Mouse (Mus musculus) heart, embryonic 12.5 days (tissue): ENCODE measurements around the gene Trim58. TPM values are rescaled to one million over a fixed set of nuclear protein-coding genes. Genes with fewer than 3 reads are reported as not detected.

Source experiments
- ATAC-seq: fragments of 200-750 bp; cut with Nextera tagmentation; 2 replicates; pipeline ENCODE4 v1.8.0; 2017; ENCODE audit warnings: moderate TSS enrichment, moderate library complexity; ENCODE audit not compliant: insufficient number of reproducible peaks, low FRiP score
- H3K27ac ChIP-seq: fragments of 300-500 bp; sonication (generic); 2 replicates; pipeline ENCODE4 v1.5.1; 2016; ENCODE audit warnings: mild to moderate bottlenecking, moderate library complexity; ENCODE audit not compliant: poor library complexity, severe bottlenecking
- H3K27me3 ChIP-seq: fragments of 300-500 bp; sonication (generic); replicated peaks from 2 replicates; pipeline ENCODE4 v1.6.1; 2016; ENCODE audit warnings: mild to moderate bottlenecking, moderate library complexity
- H3K36me3 ChIP-seq: fragments of 300-500 bp; sonication (generic); 2 replicates; pipeline ENCODE4 v1.6.1; 2016; ENCODE audit warnings: mild to moderate bottlenecking, moderate library complexity
- H3K4me1 ChIP-seq: fragments of 300-500 bp; sonication (generic); replicated peaks from 2 replicates; pipeline ENCODE4 v1.6.1; 2016; ENCODE audit warnings: mild to moderate bottlenecking
- H3K4me2 ChIP-seq: fragments of 300-500 bp; sonication (generic); 2 replicates; pipeline ENCODE4 v1.6.1; 2016; ENCODE audit warnings: mild to moderate bottlenecking, moderate library complexity
- H3K4me3 ChIP-seq: fragments of 300-500 bp; sonication (generic); 2 replicates; pipeline ENCODE4 v1.5.1; 2016; ENCODE audit warnings: mild to moderate bottlenecking
- H3K9ac ChIP-seq: fragments of 300-500 bp; sonication (generic); 2 replicates; pipeline ENCODE4 v1.6.1; 2016; ENCODE audit warnings: mild to moderate bottlenecking, moderate library complexity
- H3K9me3 ChIP-seq: fragments of 300-500 bp; sonication (generic); replicated peaks from 2 replicates; pipeline ENCODE4 v1.6.1; 2016; ENCODE audit warnings: mild to moderate bottlenecking, moderate library complexity
- WGBS: fragments of 180-500 bp; shearing (Covaris S2); methylation state at CpG from one replicate; pipeline ENCODE4 v1.1.7; 2016; 5-methylcytosine and 5-hydroxymethylcytosine counted together
- polyA plus RNA-seq: library from polyadenylated mRNA; unstranded; fragments of >200 nt; fragmentation: Nextera tagmentation; extraction: Ambion mirVana; gene quantifications from 2 replicates; pipeline ENCODE4 v1.2.1, GENCODE M21; 2016

Trim58 gene
- 1.5 and 2.0 TPM in 2 replicates for polyA plus RNA-seq

- Histone ChIP-seq H3K9ac (peak within 1 kb of the TSS; percentile 59), H3K4me3 (peak within 1 kb of the TSS; percentile 47), H3K36me3 (no peaks in the 10 kb centered on the region), H3K4me1 (peaks cover 8% of the 10 kb centered on the region), H3K27ac (peak within 1 kb of the TSS; percentile 56), H3K27me3 (peaks cover 41% of the 10 kb centered on the region), H3K9me3 (no peaks in the 10 kb centered on the region), H3K4me2 (peak within 1 kb of the TSS; percentile 71)
- WGBS, result 3% methylated on average over 34 of the region's 34 CpGs
- peak; percentile 35 for ATAC-seq
Measured at GRCm38 (mm10) chr11:58640272-58640867, at the start of gene Trim58. TSS of gene Trim58 (plus strand) at chr11:58640465.

- H3K4me3 ChIP-seq, result no peak within 1 kb of the TSS
- H3K36me3 ChIP-seq, result no peaks in the 10 kb centered on the region
- 74% methylated on average over 6 of the region's 6 CpGs for WGBS
- no peaks in the 10 kb centered on the region for H3K27me3 ChIP-seq
- H3K27ac ChIP-seq, result no peak within 1 kb of the TSS
- H3K4me1 ChIP-seq, result no peaks in the 10 kb centered on the region
- H3K4me2 ChIP-seq, result no peak within 1 kb of the TSS
- ATAC-seq, result no peak
- H3K9me3 ChIP-seq, result no peaks in the 10 kb centered on the region
- no peak within 1 kb of the TSS for H3K9ac ChIP-seq
Measured at GRCm38 (mm10) chr11:58594814-58595213, 45.5 kb upstream of the Trim58 start, which contains the start of gene Olfr324. TSS of gene Olfr324 (plus strand) at chr11:58595114.

GRCm38 (mm10) chr11:58597837-58598236 lies 42.4 kb upstream of the Trim58 start:
- no peak overlapping the region for H3K27ac ChIP-seq
- H3K4me2 ChIP-seq, result no peak overlapping the region
- no peaks in the 10 kb centered on the region for H3K36me3 ChIP-seq
- WGBS, result 79% methylated on average over 13 of the region's 13 CpGs
- no peak overlapping the region for H3K4me3 ChIP-seq
- H3K9me3 ChIP-seq, result no peaks in the 10 kb centered on the region
- H3K4me1 ChIP-seq, result no peaks in the 10 kb centered on the region
- H3K27me3 ChIP-seq, result 0 out of 2 replicates have a peak, but pooled peaks cover 3% of the 10 kb centered on the region
- no peak overlapping the region for H3K9ac ChIP-seq
- ATAC-seq, result no peak

GRCm38 (mm10) chr11:58602062-58602461 lies 38.2 kb upstream of the Trim58 start:
- no peak overlapping the region for H3K9ac ChIP-seq
- H3K4me2 ChIP-seq, result no peak overlapping the region
- 0 out of 2 replicates have a peak, but pooled peaks cover 3% of the 10 kb centered on the region for H3K27me3 ChIP-seq
- H3K36me3 ChIP-seq, result no peaks in the 10 kb centered on the region
- no peak overlapping the region for H3K4me3 ChIP-seq
- no peak overlapping the region for H3K27ac ChIP-seq
- H3K4me1 ChIP-seq, result no peaks in the 10 kb centered on the region
- no peaks in the 10 kb centered on the region; the same call in 1 of the 2 replicates for H3K9me3 ChIP-seq
- ATAC-seq, result no peak

GRCm38 (mm10) chr11:58602800-58603560 lies 37.3 kb upstream of the Trim58 start:
- no peaks in the 10 kb centered on the region; the same call in 1 of the 2 replicates for H3K9me3 ChIP-seq
- H3K27ac ChIP-seq, result no peak overlapping the region
- WGBS, result 78% methylated on average over 6 of the region's 6 CpGs
- H3K27me3 ChIP-seq, result 0 out of 2 replicates have a peak, but pooled peaks cover 3% of the 10 kb centered on the region
- no peak for ATAC-seq
- no peak overlapping the region for H3K4me2 ChIP-seq
- no peak overlapping the region for H3K9ac ChIP-seq
- H3K36me3 ChIP-seq, result no peaks in the 10 kb centered on the region
- H3K4me1 ChIP-seq, result no peaks in the 10 kb centered on the region
- H3K4me3 ChIP-seq, result no peak overlapping the region

- no peak for ATAC-seq
- no peak overlapping the region for H3K9ac ChIP-seq
Measured at GRCm38 (mm10) chr11:58604688-58605087, 35.6 kb upstream of the Trim58 start.

GRCm38 (mm10) chr11:58605228-58605627 lies 35.0 kb upstream of the Trim58 start:
- no peak overlapping the region for H3K4me2 ChIP-seq
- H3K9me3 ChIP-seq, result no peaks in the 10 kb centered on the region; the same call in 1 of the 2 replicates
- no peaks in the 10 kb centered on the region for H3K36me3 ChIP-seq
- WGBS, result 58% methylated on average over 3 of the region's 3 CpGs
- H3K4me3 ChIP-seq, result no peak overlapping the region
- H3K27ac ChIP-seq, result no peak overlapping the region
- no peaks in the 10 kb centered on the region for H3K4me1 ChIP-seq
- no peak for ATAC-seq
- H3K27me3 ChIP-seq, result 0 out of 2 replicates have a peak, but pooled peaks cover 3% of the 10 kb centered on the region
- H3K9ac ChIP-seq, result no peak overlapping the region

More at GRCm38 (mm10) chr11:58604688-58605087, 35.6 kb upstream of the Trim58 start:
- Histone ChIP-seq H3K36me3 (no peaks in the 10 kb centered on the region), H3K9me3 (no peaks in the 10 kb centered on the region; the same call in 1 of the 2 replicates), H3K4me2 (no peak overlapping the region), H3K27ac (no peak overlapping the region), H3K27me3 (0 out of 2 replicates have a peak, but pooled peaks cover 3% of the 10 kb centered on the region), H3K4me3 (no peak overlapping the region), H3K4me1 (no peaks in the 10 kb centered on the region)
- WGBS, result 59% methylated on average over 2 of the region's 2 CpGs

- Histone ChIP-seq H3K4me2 (no peak overlapping the region), H3K9ac (no peak overlapping the region), H3K36me3 (no peaks in the 10 kb centered on the region), H3K27me3 (0 out of 2 replicates have a peak, but pooled peaks cover 3% of the 10 kb centered on the region), H3K4me3 (no peak overlapping the region), H3K4me1 (no peaks in the 10 kb centered on the region), H3K9me3 (no peaks in the 10 kb centered on the region; the same call in 1 of the 2 replicates), H3K27ac (no peak overlapping the region)
- WGBS, result 74% methylated on average over 12 of the region's 12 CpGs
- ATAC-seq, result no peak
Measured at GRCm38 (mm10) chr11:58606177-58606919, 33.9 kb upstream of the Trim58 start.

- no peaks in the 10 kb centered on the region; the same call in 1 of the 2 replicates for H3K9me3 ChIP-seq
- no peak overlapping the region for H3K9ac ChIP-seq
- no peak overlapping the region for H3K4me3 ChIP-seq
- H3K27ac ChIP-seq, result no peak overlapping the region
- H3K4me1 ChIP-seq, result no peaks in the 10 kb centered on the region
- no peak for ATAC-seq
- no peaks in the 10 kb centered on the region for H3K27me3 ChIP-seq
- 80% methylated on average over 6 of the region's 6 CpGs for WGBS
- H3K4me2 ChIP-seq, result no peak overlapping the region
- no peaks in the 10 kb centered on the region for H3K36me3 ChIP-seq
Measured at GRCm38 (mm10) chr11:58607030-58607429, 33.2 kb upstream of the Trim58 start.

GRCm38 (mm10) chr11:58613359-58613758 lies 26.9 kb upstream of the Trim58 start:
- H3K4me3 ChIP-seq, result no peak overlapping the region
- no peaks in the 10 kb centered on the region for H3K9me3 ChIP-seq
- no peak overlapping the region for H3K4me2 ChIP-seq
- 65% methylated on average over 3 of the region's 3 CpGs for WGBS
- no peak overlapping the region for H3K9ac ChIP-seq
- H3K27ac ChIP-seq, result no peak overlapping the region
- ATAC-seq, result no peak
- H3K4me1 ChIP-seq, result peaks cover 7% of the 10 kb centered on the region
- H3K27me3 ChIP-seq, result no peaks in the 10 kb centered on the region
- no peaks in the 10 kb centered on the region for H3K36me3 ChIP-seq

- ATAC-seq, result no peak
- Histone ChIP-seq H3K27ac (no peak overlapping the region), H3K36me3 (no peaks in the 10 kb centered on the region), H3K9ac (no peak overlapping the region), H3K4me2 (no peak overlapping the region), H3K9me3 (no peaks in the 10 kb centered on the region), H3K4me1 (peaks cover 8% of the 10 kb centered on the region), H3K4me3 (no peak overlapping the region), H3K27me3 (no peaks in the 10 kb centered on the region)
Measured at GRCm38 (mm10) chr11:58614526-58614925, 25.7 kb upstream of the Trim58 start.
